Mouse (Mus musculus): ENCODE measurements around the gene Ntf5.

- TF ChIP-seq CTCF (IDR thresholded peaks at IDR 0.05; ENCODE audit: extremely low read depth, insufficient read depth, low read length) (no peak), POLR2A (IDR thresholded peaks at IDR 0.05; ENCODE audit: extremely low read depth, insufficient read depth, low read length) (no peak)
Observed at GRCm38 (mm10) chr7:45365742-45366651, 47.5 kb upstream of the Ntf5 start.

Data from cortical plate, adult 2 months (tissue).